16 mouse cellular contexts compared by ENCODE assay signal in genomic region chr19:53315209-53315654, GRCm38 (mm10). TPM values are rescaled to one million over a fixed set of nuclear protein-coding genes. Genes with fewer than 3 reads are reported as not detected.
DNase-seq lines count a peak whose midpoint lies in the region; ATAC-seq and TF ChIP-seq lines count a peak whose summit lies in the region.
"Had no signal": no experiment of that assay in that cellular context is flagged by ENCODE, and none has a peak within 500 bp of the region (broad histone marks: within the 10 kb centered on the region; RNA-seq: fewer than 3 reads in every experiment).

No protein-coding gene starts in this region.

- intact Hi-C loops in heart, adult 2 months (cut with DNase I) = no loop called here
- intact Hi-C loops in heart, postnatal 36 days (cut with DNase I) = loop anchor here (2.0 kb wide), 1 partner anchor 14 kb away; no protein-coding TSS in a partner anchor

- no peak for TF ChIP-seq EP300 in heart, adult 2 months (IDR thresholded peaks at IDR 0.05; ENCODE audit: insufficient read depth, low read depth, low read length)

- H3K4me2 ChIP-seq in lung, embryonic 16.5 days (ENCODE audit: low read depth, low read length) = no peak overlapping the region
- peak overlapping the region; percentile 94; the same call in 1 of the 2 replicates for H3K4me2 ChIP-seq in heart, embryonic 15.5 days
- 0 out of 2 replicates have a peak overlapping the region, but pooled peaks have one; percentile 3 for H3K4me2 ChIP-seq in midbrain, postnatal 0 days (ENCODE audit: low read depth, low read length, poor library complexity, severe bottlenecking)

- ATAC-seq in lung, embryonic 16.5 days (ENCODE audit: low read depth) = no peak
- ATAC-seq in heart, embryonic 15.5 days (replicated peaks; ENCODE audit: insufficient number of reproducible peaks, insufficient read depth, low FRiP score, low read depth) = no peak
- no peak for ATAC-seq in midbrain, postnatal 0 days (ENCODE audit: low FRiP score)
- ATAC-seq: CD4-positive, CD25-positive, alpha-beta regulatory T cell, adult 4 months; forebrain, postnatal 0 days had no signal

- H3K27ac ChIP-seq in heart, adult 2 months = peak overlapping the region; percentile 99
- H3K27ac ChIP-seq in lung, embryonic 16.5 days (ENCODE audit: low read length) = peak overlapping the region; percentile 64; the same call in 1 of the 2 replicates
- H3K27ac ChIP-seq in heart, embryonic 15.5 days = peak overlapping the region; percentile 75
- no peak overlapping the region for H3K27ac ChIP-seq in midbrain, postnatal 0 days (ENCODE audit: low read depth, low read length)

- H3K9me3 ChIP-seq in lung, embryonic 16.5 days (ENCODE audit: control insufficient read depth, low read length) = no peaks in the 10 kb centered on the region
- H3K9me3 ChIP-seq in heart, embryonic 15.5 days (replicated peaks) = no peaks in the 10 kb centered on the region
- no peaks in the 10 kb centered on the region for H3K9me3 ChIP-seq in midbrain, postnatal 0 days (ENCODE audit: low read length)

- peak overlapping the region; percentile 12; the same call in 1 of the 2 replicates for H3K4me3 ChIP-seq in heart, adult 2 months
- H3K4me3 ChIP-seq in lung, embryonic 16.5 days (ENCODE audit: low read length) = no peak overlapping the region
- H3K4me3 ChIP-seq in heart, embryonic 15.5 days = no peak overlapping the region
- no peak overlapping the region for H3K4me3 ChIP-seq in midbrain, postnatal 0 days (ENCODE audit: low read depth, low read length)

- DNase-seq in heart, adult 2 months = no peak
- no peak for DNase-seq in heart, postnatal 36 days
- DNase-seq in lung, postnatal 14 days = no peak
- DNase-seq in midbrain, postnatal 0 days (ENCODE audit: low spot score) = no peak
- DNase-seq in T-cell, adult 2 months (ENCODE audit: low spot score) = no peak
- DNase-seq in thymus, postnatal 25 days = no peak
- DNase-seq: adrenal gland, postnatal 36 days; forebrain, postnatal 0 days; right cerebral cortex, adult 18-20 months had no signal

- TF ChIP-seq CTCF in heart, adult 2 months (IDR thresholded peaks at IDR 0.05) = no peak
- no peak for TF ChIP-seq CTCF in midbrain, postnatal 0 days (IDR thresholded peaks at IDR 0.05)

- 69% methylated on average over 7 of the region's 7 CpGs for WGBS in heart, adult 2 months
- WGBS in lung, embryonic 16.5 days = 85% methylated on average over 7 of the region's 7 CpGs
- WGBS in heart, embryonic 15.5 days = 81% methylated on average over 7 of the region's 7 CpGs
- 83% methylated on average over 7 of the region's 7 CpGs for WGBS in midbrain, postnatal 0 days

- H3K36me3 ChIP-seq in heart, adult 2 months (ENCODE audit: control insufficient read depth, insufficient read depth, low read length) = no peaks in the 10 kb centered on the region
- no peaks in the 10 kb centered on the region for H3K36me3 ChIP-seq in lung, embryonic 16.5 days (ENCODE audit: control insufficient read depth, insufficient read depth, low read length)
- H3K36me3 ChIP-seq in heart, embryonic 15.5 days = no peaks in the 10 kb centered on the region
- H3K36me3 ChIP-seq in midbrain, postnatal 0 days (ENCODE audit: insufficient read depth, low read length) = no peaks in the 10 kb centered on the region

- H3K4me1 ChIP-seq in heart, adult 2 months (ENCODE audit: control insufficient read depth, insufficient read depth, low read length) = peaks cover 13% of the 10 kb centered on the region
- peaks cover 9% of the 10 kb centered on the region for H3K4me1 ChIP-seq in lung, embryonic 16.5 days (replicated peaks; ENCODE audit: control insufficient read depth, insufficient read depth, low read length)
- H3K4me1 ChIP-seq in heart, embryonic 15.5 days (replicated peaks) = peaks cover 33% of the 10 kb centered on the region
- H3K4me1 ChIP-seq in midbrain, postnatal 0 days (ENCODE audit: insufficient read depth, low read length) = peaks cover 7% of the 10 kb centered on the region; the same call in 1 of the 2 replicates

- TF ChIP-seq POLR2A in heart, adult 2 months (IDR thresholded peaks at IDR 0.05; ENCODE audit: insufficient read depth, low read depth, low read length) = no peak

- H3K27me3 ChIP-seq in heart, adult 2 months (ENCODE audit: control insufficient read depth, insufficient read depth, low read length) = no peaks in the 10 kb centered on the region
- H3K27me3 ChIP-seq in lung, embryonic 16.5 days (ENCODE audit: control insufficient read depth, insufficient read depth, low read depth, low read length) = no peaks in the 10 kb centered on the region
- H3K27me3 ChIP-seq in heart, embryonic 15.5 days = no peaks in the 10 kb centered on the region
- no peaks in the 10 kb centered on the region for H3K27me3 ChIP-seq in midbrain, postnatal 0 days (ENCODE audit: insufficient read depth, low read length)

- H3K9ac ChIP-seq in heart, adult 2 months (ENCODE audit: low read depth, low read length) = no peak overlapping the region
- H3K9ac ChIP-seq in lung, embryonic 16.5 days (ENCODE audit: low read length) = 0 out of 2 replicates have a peak overlapping the region, but pooled peaks have one; percentile 8
- peak overlapping the region; percentile 10; the same call in 1 of the 2 replicates for H3K9ac ChIP-seq in heart, embryonic 15.5 days
- H3K9ac ChIP-seq in midbrain, postnatal 0 days (replicated peaks; ENCODE audit: low read length, poor library complexity, severe bottlenecking) = no peak overlapping the region

- H3K79me2 ChIP-seq in heart, adult 2 months (replicated peaks; ENCODE audit: control insufficient read depth, insufficient read depth, low read length) = peaks cover 3% of the 10 kb centered on the region; the same call in 1 of the 2 replicates

RNA-seq across cellular contexts. Expression of gene Mxi1, which starts 4.9 kb away (rescaled TPM):
- total RNA-seq in heart, adult 2 months (2021) = 10 to 100 TPM; 38.7 to 49.6 TPM
- polyA plus RNA-seq in heart, adult 2 months (2012; rRNA removed) = 20.9 and 29.7 TPM in 2 replicates
- total RNA-seq in heart, postnatal 36 days (2021) = 10 to 100 TPM; 50.9 to 51.7 TPM
- 20.2 and 22.6 TPM in 2 replicates for polyA plus RNA-seq in lung, embryonic 16.5 days (2015; fragmentation: Nextera tagmentation; extraction: Ambion mirVana)
- polyA plus RNA-seq in heart, embryonic 15.5 days (2015; fragmentation: Nextera tagmentation; extraction: Ambion mirVana) = 38.6 and 39.1 TPM in 2 replicates
- 40.9 and 49.2 TPM in 2 replicates for total RNA-seq in midbrain, postnatal 0 days (2014; rRNA removed)
- polyA plus RNA-seq in midbrain, postnatal 0 days (2015; fragmentation: Nextera tagmentation; extraction: Ambion mirVana) = 37.7 and 38.8 TPM in 2 replicates

RNA-seq across cellular contexts. Expression of gene Gm10197, which starts 56.3 kb away (rescaled TPM):
- not detected for total RNA-seq in heart, adult 2 months (2021)
- not detected in 2 replicates for polyA plus RNA-seq in heart, adult 2 months (2012; rRNA removed)
- not detected for total RNA-seq in heart, postnatal 36 days (2021)
- 3.8 TPM in 1 of 2 replicates, not detected in the other for polyA plus RNA-seq in lung, embryonic 16.5 days (2015; fragmentation: Nextera tagmentation; extraction: Ambion mirVana)
- polyA plus RNA-seq in heart, embryonic 15.5 days (2015; fragmentation: Nextera tagmentation; extraction: Ambion mirVana) = 2.5 TPM in 1 of 2 replicates, not detected in the other
- not detected in 2 replicates for total RNA-seq in midbrain, postnatal 0 days (2014; rRNA removed)
- not detected in 2 replicates for polyA plus RNA-seq in midbrain, postnatal 0 days (2015; fragmentation: Nextera tagmentation; extraction: Ambion mirVana)
- total RNA-seq: adrenal gland, postnatal 36 days; forebrain, postnatal 0 days; hematopoietic stem cell, adult 5-6 weeks; liver, adult 2 months had no signal
- polyA plus RNA-seq: CD4-positive, CD25-positive, alpha-beta regulatory T cell, adult 4 months; forebrain, postnatal 0 days; large intestine, adult 2 months; liver, adult 2 months; testis, adult 2 months had no signal

Comparison
In these comparisons a context has a peak if more than half of its experiments do, and no peak if none do; other contexts are left out.
1. H3K9ac ChIP-seq: peak in lung, embryonic 16.5 days (single experiment) and heart, embryonic 15.5 days (single experiment); none in heart, adult 2 months (single experiment) and midbrain, postnatal 0 days (single experiment).